Mouse (Mus musculus) embryonic facial prominence, embryonic 10.5 days (tissue): ENCODE results near the gene Reps1. TPM values are rescaled to one million over a fixed set of nuclear protein-coding genes. Genes with fewer than 3 reads are reported as not detected.

Experiments
- DNase-seq: peaks from one replicate; pipeline ENCODE4 v3.0.0-alpha.2; 2017; ENCODE audit warnings: low spot score
- H3K27ac ChIP-seq: fragments of 300-500 bp; sonication (generic); replicated peaks from 2 replicates; pipeline ENCODE4 v1.5.1; 2016; ENCODE audit warnings: mild to moderate bottlenecking
- H3K27me3 ChIP-seq: fragments of 300-500 bp; sonication (generic); replicated peaks from 2 replicates; pipeline ENCODE4 v1.6.1; 2016; ENCODE audit warnings: low read depth, mild to moderate bottlenecking; ENCODE audit not compliant: poor library complexity, severe bottlenecking
- H3K36me3 ChIP-seq: fragments of 300-500 bp; sonication (generic); replicated peaks from 2 replicates; pipeline ENCODE4 v1.6.1; 2016; ENCODE audit warnings: mild to moderate bottlenecking, moderate library complexity
- H3K4me1 ChIP-seq: fragments of 300-500 bp; sonication (generic); 2 replicates; pipeline ENCODE4 v1.6.1; 2016
- H3K4me3 ChIP-seq: fragments of 300-500 bp; sonication (generic); 2 replicates; pipeline ENCODE4 v1.5.1; 2016; ENCODE audit warnings: mild to moderate bottlenecking, moderate library complexity
- H3K9me3 ChIP-seq: fragments of 300-500 bp; sonication (generic); 2 replicates; pipeline ENCODE4 v1.6.1; 2016; ENCODE audit warnings: mild to moderate bottlenecking
- WGBS: fragments of 180-500 bp; shearing (Covaris S2); methylation state at CpG from one replicate; pipeline ENCODE4 v1.1.7; 2016; 5-methylcytosine and 5-hydroxymethylcytosine counted together
- polyA plus RNA-seq: library from polyadenylated mRNA; unstranded; fragments of >200 nt; fragmentation: Nextera tagmentation; extraction: Ambion mirVana; gene quantifications from 2 replicates; pipeline ENCODE4 v1.2.1, GENCODE M21; 2016

Reps1 gene
- polyA plus RNA-seq, 1 experiment from 2014 or later = 15.3 TPM

DNA sequence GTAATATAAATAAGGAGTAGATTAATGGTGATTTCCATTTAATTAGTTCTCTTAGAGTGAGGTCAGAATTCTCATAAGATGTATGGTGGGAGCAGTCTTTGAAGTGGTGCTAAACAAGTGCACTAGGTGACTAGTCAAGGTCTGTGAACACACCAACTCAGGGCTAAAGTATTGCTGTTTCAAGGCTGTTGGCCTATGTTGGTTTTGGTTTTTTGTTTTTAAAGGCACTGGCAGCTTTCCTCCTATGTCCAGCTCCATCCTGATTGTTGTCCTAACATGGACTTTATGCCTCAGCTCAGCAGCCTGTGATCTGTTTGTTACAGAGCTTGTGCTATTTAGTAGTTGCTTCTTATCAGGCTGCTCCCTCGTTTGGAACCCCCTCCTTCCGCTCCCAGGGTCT lies 13.2 kb downstream of the Reps1 start:
- Histone ChIP-seq H3K27me3 (no peaks in the 10 kb centered on the region), H3K4me1 (peaks cover 6% of the 10 kb centered on the region), H3K9me3 (no peaks in the 10 kb centered on the region), H3K27ac (no peak overlapping the region), H3K36me3 (no peaks in the 10 kb centered on the region), H3K4me3 (no peak overlapping the region)
- DNase-seq = no peak
- 91% methylated on average over 2 of the region's 2 CpGs for WGBS

DNA sequence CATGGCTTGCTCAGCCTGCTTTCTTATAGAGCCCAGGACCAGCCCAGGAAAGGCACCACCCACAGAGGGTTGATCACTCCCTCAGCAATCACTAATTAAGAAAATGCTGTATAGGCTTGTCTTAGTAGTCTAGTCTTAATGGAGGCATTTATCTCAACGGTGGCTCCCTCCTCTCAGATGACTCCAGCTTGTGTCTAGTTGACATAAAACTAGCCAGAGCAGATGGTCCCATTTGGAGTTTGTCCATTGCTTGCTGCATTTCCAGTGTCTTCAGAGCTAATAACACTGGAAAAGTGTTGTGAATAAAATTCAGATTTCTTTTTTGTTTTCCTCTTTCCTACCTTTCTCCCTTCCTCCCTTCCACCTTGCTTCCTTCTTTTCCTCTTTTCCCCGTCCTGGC lies 13.9 kb downstream of the Reps1 start:
- Histone ChIP-seq H3K27me3 (no peaks in the 10 kb centered on the region), H3K27ac (no peak overlapping the region)
- 78% methylated on average over 2 of the region's 2 CpGs for WGBS

DNA sequence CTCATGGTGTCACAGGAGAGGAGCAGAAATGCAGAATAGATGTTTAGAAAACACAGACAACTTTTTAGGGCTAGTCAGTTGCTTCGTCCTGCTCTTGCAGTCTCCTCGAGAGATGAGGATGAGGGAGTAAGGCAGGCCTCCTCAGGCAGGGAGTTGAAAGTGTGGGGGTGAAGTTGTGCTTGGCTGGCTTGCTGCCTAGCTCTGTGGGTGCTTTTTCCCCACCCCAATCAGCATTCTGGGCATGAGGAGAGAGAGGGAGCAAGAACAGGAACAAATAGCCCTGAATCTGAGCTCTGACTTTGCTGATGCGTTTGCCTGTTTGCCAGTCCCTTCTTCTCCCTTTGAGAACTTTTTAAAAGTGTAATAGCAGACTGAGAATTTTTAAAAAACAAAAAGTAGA lies 14.5 kb downstream of the Reps1 start:
- no peak overlapping the region for H3K4me3 ChIP-seq
- H3K27ac ChIP-seq = no peak overlapping the region
- no peaks in the 10 kb centered on the region for H3K36me3 ChIP-seq
- H3K4me1 ChIP-seq = peaks cover 6% of the 10 kb centered on the region
- 87% methylated on average over 3 of the region's 3 CpGs for whole genome bisulfite sequencing
- H3K9me3 ChIP-seq = no peaks in the 10 kb centered on the region
- no peaks in the 10 kb centered on the region for H3K27me3 ChIP-seq
- DNase-seq = no peak

More for the DNA sequence above, 13.9 kb downstream of the Reps1 start:
- Histone ChIP-seq H3K4me3 (no peak overlapping the region), H3K9me3 (no peaks in the 10 kb centered on the region), H3K36me3 (no peaks in the 10 kb centered on the region), H3K4me1 (peaks cover 6% of the 10 kb centered on the region)
- no peak for DNase-seq

DNA sequence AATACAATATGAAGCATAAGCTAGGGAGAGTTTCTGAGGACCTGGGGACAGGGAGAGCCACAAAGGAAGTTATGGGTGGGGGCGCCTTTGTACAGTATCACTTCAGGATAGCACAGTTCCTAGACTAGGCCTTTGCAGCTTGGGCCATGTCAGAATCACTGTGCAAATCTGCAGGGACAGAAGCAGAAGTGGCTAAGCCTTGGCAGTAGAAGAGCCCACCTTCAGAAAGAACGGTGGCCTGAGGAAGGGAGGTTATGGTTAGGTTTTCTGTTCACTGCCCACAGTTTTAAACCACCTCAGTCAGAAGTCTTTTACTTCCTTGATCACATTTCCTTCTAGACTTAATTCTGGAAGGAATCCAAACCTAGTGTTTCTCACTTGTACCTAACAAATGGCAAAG lies 15.0 kb downstream of the Reps1 start:
- Histone ChIP-seq H3K27ac (no peak overlapping the region), H3K27me3 (no peaks in the 10 kb centered on the region), H3K36me3 (no peaks in the 10 kb centered on the region), H3K4me3 (no peak overlapping the region), H3K9me3 (no peaks in the 10 kb centered on the region), H3K4me1 (peaks cover 6% of the 10 kb centered on the region)
- WGBS = 89% methylated on average over 2 of the region's 2 CpGs
- DNase-seq = no peak

DNA sequence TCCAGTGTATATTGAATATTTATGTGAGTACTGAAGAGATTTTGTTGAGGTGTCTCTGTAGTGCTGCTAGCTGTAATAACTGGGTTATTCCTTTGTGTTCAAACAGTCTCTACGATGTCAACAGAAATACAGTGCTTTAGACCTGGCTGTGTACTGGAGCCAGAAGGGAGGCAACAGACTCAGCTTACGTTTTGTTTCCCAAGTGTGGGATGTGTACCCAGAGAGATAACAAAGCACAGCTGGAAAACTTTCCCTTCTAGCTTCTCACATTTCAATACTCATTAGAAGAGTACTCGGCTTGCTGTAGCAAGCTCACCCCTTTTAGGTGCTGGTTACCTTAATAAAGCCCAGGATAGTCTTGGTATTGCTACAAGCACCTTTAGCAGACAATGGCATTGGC lies 17.2 kb downstream of the Reps1 start:
- H3K27ac ChIP-seq = no peak overlapping the region
- H3K9me3 ChIP-seq = no peaks in the 10 kb centered on the region
- WGBS = 68% methylated on average over 3 of the region's 3 CpGs
- H3K4me3 ChIP-seq = no peak overlapping the region
- no peaks in the 10 kb centered on the region for H3K27me3 ChIP-seq
- peaks cover 1% of the 10 kb centered on the region for H3K4me1 ChIP-seq
- peaks cover 8% of the 10 kb centered on the region for H3K36me3 ChIP-seq
- DNase-seq = no peak

DNA sequence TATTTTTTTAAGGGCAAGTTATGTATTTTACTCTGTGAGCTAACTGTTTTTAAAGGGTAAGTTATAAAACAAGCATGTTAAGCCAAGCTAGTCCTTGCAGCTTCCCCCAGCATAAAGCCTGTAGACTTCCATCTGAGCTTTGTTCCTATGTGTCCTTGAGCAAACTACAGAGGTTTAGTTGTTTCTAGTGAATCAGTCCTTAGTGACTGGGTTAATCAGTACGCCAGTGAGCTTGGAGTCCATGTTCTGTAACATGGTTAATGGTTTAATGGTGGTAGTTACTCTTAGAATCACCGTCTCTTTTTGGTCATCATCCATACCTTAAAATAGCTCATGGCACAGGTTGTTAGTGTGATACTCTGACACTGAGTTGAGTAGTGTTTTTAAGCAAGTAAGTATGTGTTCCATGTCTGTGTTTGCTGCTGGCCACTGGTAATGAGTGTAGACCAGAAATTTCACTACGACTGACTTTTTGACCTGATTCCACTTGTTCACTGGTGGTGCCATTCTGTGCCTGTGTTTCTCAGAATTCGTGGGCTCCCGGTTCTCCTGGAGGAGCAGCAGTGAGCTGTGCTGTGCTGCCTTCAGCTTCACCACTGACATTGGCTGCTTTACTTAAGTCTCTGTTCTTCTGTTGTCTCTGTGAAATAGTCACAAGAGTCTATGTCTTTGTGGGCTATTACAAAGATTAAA lies 18.9 kb downstream of the Reps1 start:
- H3K36me3 ChIP-seq = peaks cover 8% of the 10 kb centered on the region
- WGBS = 91% methylated on average over 5 of the region's 5 CpGs
- H3K27me3 ChIP-seq = no peaks in the 10 kb centered on the region
- no peak for DNase-seq
- no peak overlapping the region for H3K27ac ChIP-seq
- no peak overlapping the region for H3K4me3 ChIP-seq
- no peaks in the 10 kb centered on the region for H3K9me3 ChIP-seq
- no peaks in the 10 kb centered on the region for H3K4me1 ChIP-seq

DNA sequence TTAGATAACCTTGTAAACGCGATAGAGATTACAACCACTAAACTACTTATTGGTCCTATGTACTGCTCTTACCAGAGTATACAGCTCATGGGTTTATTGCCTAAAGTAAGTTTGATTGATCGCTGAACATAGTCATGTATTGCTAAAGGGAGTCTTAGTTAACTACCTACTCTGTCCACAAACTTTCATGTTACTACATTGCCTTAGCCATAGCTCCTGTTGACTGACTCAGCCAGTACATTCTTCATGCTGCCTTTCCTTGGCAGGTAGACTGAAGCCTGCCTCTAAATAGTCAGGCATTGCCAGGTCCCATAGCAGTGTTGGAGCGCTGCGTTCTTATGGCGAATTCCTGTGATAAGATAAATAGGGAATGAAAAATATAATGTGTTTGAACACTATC lies 20.2 kb downstream of the Reps1 start:
- no peaks in the 10 kb centered on the region for H3K9me3 ChIP-seq
- WGBS = 95% methylated on average over 6 of the region's 6 CpGs
- H3K4me3 ChIP-seq = no peak overlapping the region
- no peaks in the 10 kb centered on the region for H3K27me3 ChIP-seq
- H3K27ac ChIP-seq = no peak overlapping the region
- no peaks in the 10 kb centered on the region for H3K4me1 ChIP-seq
- no peak for DNase-seq
- peaks cover 8% of the 10 kb centered on the region for H3K36me3 ChIP-seq

DNA sequence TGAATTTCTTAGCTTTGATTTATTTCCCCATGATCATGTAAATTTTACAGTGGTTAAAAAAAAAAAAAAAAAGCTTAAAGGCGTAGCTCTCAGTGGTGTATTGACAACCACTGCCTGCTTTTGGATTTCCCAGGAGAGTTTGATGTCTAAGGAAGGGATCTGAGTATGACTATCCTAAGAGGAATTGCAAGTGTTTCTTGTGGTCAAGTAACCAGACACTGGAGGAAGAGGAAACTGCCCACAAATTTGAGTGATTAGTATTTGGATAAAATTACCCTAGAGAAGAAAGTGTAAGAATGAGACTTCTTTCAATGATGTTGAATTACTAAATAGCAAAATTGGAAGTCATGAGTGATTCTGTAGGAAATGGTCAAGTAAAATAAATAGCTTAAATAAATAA lies 25.9 kb downstream of the Reps1 start:
- WGBS = 88% methylated on average over 1 of the region's 1 CpGs
- Histone ChIP-seq H3K4me3 (no peak overlapping the region), H3K27ac (no peak overlapping the region), H3K4me1 (no peaks in the 10 kb centered on the region), H3K27me3 (no peaks in the 10 kb centered on the region), H3K36me3 (peaks cover 30% of the 10 kb centered on the region), H3K9me3 (peaks cover 7% of the 10 kb centered on the region; the same call in 1 of the 2 replicates)
- no peak for DNase-seq

DNA sequence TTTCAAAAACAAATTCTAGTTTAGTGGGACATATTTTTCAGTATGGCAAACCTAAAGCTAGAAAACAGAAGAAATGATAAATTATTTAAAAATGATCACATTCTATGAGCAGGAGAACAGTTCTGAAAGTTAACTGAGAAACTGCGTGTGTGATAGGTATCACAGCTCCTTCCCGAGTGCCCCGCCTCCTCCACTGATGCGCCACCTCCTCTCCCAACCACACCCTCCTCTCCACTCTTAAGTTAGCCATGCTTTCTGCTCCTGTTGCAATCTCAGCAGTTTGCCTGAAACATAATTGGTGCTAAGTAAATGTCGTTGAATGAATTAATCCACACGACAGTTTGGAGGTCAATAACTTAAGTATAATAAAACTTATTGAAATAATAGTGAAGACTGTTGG lies 27.1 kb downstream of the Reps1 start:
- Histone ChIP-seq H3K4me3 (no peak overlapping the region), H3K9me3 (peaks cover 13% of the 10 kb centered on the region; the same call in 1 of the 2 replicates), H3K4me1 (no peaks in the 10 kb centered on the region), H3K36me3 (peaks cover 27% of the 10 kb centered on the region), H3K27ac (no peak overlapping the region), H3K27me3 (no peaks in the 10 kb centered on the region)
- no peak for DNase-seq
- WGBS = 94% methylated on average over 6 of the region's 6 CpGs

DNA sequence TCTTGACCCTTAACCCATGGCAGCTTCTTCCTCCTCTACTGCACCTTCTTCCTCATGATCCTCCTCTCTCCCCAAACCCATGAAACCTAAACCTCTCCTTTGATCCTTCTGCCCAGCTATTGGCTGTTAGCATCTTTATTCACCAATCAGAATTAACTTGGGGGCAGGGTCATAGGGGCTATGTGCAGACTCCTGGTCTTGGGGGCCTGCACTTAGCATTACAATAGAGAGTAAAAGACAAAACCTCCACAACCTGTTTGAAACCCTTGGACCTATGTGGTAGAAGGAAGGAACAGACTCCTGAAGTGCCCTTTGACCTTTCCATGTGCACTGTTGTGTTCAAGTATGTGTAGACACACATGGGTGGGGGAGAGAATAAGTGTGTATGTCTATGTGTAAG lies 35.0 kb downstream of the Reps1 start:
- DNase-seq = no peak
- peaks cover 11% of the 10 kb centered on the region; the same call in 1 of the 2 replicates for H3K9me3 ChIP-seq
- H3K27ac ChIP-seq = no peak overlapping the region
- no peak overlapping the region for H3K4me3 ChIP-seq
- no peaks in the 10 kb centered on the region for H3K27me3 ChIP-seq
- no peaks in the 10 kb centered on the region for H3K4me1 ChIP-seq
- H3K36me3 ChIP-seq = peaks cover 80% of the 10 kb centered on the region

DNA sequence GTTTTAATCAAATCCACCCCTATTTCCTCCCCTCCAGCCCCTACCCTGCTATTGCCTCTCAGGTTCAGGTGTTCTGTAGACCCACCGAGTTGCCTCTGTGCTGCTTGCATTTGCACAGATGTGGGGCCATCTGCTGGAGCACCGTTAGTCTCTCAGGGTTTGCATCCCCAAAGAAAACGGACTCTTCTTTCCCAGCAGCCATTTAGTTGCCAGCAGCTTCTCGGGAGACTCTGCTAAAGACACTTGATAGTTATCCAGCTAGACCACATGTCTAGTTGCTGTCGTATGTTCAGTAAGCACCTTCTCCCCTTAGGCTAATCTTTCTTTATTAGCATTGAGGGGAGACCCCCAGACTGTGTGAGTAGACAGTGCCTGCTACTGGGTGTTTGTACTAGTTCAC lies 46.5 kb downstream of the Reps1 start:
- no peaks in the 10 kb centered on the region for H3K27me3 ChIP-seq

DNA sequence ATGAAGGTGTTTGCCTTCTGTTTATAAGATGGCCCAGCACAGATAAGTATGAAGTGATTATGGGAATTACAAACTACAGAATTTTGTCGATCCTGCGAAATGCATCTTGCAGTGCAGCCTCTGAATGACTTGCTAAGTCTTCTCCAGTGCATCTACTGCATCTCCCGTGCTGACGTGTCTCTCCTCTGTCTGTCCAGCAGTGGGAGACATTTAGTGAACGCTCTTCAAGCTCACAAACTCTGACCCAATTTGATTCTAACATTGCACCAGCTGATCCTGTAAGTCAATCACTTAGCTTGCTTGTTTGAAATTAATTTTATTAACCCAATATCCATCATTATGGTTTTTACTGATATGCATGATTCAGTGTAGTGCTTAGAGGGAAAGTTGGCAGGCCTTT lies 51.8 kb downstream of the Reps1 start:
- Histone ChIP-seq H3K27ac (no peak overlapping the region), H3K4me1 (no peaks in the 10 kb centered on the region), H3K4me3 (no peak overlapping the region), H3K27me3 (no peaks in the 10 kb centered on the region), H3K36me3 (peaks cover 51% of the 10 kb centered on the region), H3K9me3 (no peaks in the 10 kb centered on the region)
- 81% methylated on average over 5 of the region's 5 CpGs for WGBS
- DNase-seq = no peak

More for the DNA sequence above, 46.5 kb downstream of the Reps1 start:
- no peaks in the 10 kb centered on the region for H3K4me1 ChIP-seq
- no peak overlapping the region for H3K27ac ChIP-seq
- WGBS = 78% methylated on average over 5 of the region's 5 CpGs
- DNase-seq = no peak
- H3K36me3 ChIP-seq = peaks cover 52% of the 10 kb centered on the region
- H3K4me3 ChIP-seq = no peak overlapping the region
- no peaks in the 10 kb centered on the region for H3K9me3 ChIP-seq

DNA sequence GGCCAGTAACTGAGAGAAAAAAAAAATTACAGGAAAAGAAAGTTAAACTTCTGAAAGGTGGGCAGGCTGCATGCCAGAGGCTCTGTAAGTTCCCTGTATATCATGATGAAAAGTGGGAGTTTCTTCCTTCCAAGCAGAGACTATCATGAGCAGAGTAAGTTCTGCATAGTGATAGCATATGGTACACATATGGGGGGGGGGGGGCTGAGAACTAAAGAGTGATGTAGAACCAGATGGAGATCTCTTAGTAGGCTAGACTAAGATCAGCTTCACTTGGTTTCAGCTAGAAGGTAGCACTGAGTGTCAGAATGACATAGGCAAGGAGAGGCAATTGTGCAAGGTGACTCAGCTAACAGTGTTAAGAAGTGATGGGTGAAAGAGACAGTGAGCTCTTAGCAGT lies 55.3 kb downstream of the Reps1 start:
- DNase-seq = no peak
- no peak overlapping the region for H3K27ac ChIP-seq
- H3K9me3 ChIP-seq = no peaks in the 10 kb centered on the region
- H3K36me3 ChIP-seq = peaks cover 51% of the 10 kb centered on the region
- no peaks in the 10 kb centered on the region for H3K27me3 ChIP-seq
- no peaks in the 10 kb centered on the region for H3K4me1 ChIP-seq
- H3K4me3 ChIP-seq = no peak overlapping the region
